Mouse (Mus musculus) kidney, adult 11 months (tissue): Measurements from ENCODE around the gene Rcn1.

Experiments
- DNase-seq: peaks from one replicate; pipeline ENCODE4 v3.0.0; 2022

The Rcn1 gene

GRCm38 (mm10) chr2:105399085-105399891, at the start of gene Rcn1:
TSS of gene Rcn1 (minus strand) at chr2:105399319.
- DNase-seq: peak; percentile 68

DNA sequence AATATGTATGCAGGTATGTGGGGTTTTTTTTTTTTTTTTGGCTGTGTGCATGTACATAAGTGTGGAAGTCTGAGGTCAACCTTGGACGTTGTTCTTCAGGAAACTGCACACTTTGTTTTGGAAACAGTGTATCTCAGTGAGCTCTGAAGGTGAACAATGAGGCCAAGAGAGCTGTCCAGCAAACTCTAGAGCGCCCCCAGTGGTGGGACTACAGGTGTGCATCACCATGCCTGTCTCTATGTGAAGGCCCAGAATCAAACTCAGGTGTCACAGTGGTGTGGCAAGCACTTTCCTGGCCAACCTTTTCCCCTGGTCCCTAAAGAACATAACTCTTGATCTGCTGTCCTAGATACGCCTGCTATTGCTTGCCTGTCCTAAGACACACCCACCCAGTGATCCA, 45.0 kb upstream of the Rcn1 start:
- DNase-seq: no peak

DNA sequence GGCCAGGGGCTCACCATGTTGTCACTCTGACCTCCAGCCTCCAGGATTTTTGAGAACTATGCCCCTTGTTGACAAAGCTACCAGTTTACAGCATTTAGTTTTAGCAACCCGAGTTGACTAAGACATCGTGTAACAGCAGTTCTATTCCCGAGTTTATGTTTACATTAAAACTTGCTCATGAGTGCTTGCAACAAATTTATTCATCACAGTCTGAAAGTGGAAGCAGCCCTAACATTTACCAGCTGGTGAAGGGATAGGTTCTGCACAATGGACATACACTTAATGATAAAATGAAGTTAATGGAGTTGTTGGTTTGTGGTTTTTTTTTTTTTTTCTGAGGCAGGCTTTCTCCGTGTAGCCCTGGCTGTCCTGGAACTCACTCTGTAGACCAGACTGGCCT, 39.9 kb upstream of the Rcn1 start:
- DNase-seq: no peak

DNA sequence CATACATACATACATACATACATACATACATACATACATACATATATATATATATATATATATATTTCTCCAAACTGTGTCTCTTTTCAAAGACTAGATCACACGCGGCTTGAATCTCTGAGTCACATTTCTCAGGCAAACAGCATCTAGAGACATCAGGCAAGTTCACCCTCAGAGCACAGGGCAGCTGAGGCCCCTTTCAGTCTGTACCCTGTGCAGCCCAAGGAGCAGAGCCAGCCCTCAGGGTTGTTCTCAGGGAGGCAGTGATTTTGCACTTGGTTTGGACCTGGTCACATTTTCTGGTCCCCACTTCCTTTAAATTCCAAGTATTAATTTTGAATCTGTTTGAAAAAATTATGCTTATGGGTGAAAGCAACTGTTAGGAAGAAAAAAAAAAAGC, 39.4 kb upstream of the Rcn1 start:
- no peak for DNase-seq

GRCm38 (mm10) chr2:105432927-105433326, 33.8 kb upstream of the Rcn1 start:
- DNase-seq: no peak

DNA sequence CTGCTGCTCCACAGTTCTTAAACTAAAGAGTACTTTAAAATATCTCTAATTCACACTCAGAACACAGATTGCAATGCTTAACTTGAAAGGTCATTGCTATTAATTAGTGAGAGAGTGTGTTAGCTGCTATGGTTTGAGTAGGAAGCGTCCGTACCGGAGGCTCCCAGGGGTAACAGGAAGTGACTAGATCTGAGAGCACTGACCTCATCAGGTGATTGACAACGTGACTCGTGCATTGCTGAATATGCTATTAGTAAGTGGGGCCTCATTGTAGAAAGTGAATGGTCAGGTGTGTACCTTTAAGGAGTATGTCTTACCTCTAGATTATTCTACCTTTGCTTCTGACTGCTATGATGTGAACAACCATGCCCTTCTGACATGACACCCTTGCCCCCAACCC, 31.3 kb upstream of the Rcn1 start:
- DNase-seq: no peak

DNA sequence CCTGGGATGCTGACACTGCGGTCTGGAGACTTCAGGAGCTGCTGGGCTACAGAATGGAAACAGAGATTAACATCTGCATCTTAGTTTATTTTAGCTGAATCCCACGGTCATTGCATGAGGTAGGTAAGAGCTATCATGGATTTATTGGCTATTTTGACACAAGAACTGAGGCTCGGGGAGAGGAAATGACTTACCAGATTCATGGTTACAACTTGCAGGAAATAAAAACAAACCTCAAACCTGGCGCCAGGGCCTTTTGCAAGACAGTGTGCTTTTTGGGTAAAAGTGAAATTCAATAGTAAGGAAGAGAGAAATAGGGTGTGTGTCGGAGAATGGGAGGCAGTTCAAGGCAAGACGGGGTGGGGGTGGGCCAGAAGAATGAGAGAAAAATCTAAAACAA, 30.8 kb upstream of the Rcn1 start:
- no peak for DNase-seq

DNA sequence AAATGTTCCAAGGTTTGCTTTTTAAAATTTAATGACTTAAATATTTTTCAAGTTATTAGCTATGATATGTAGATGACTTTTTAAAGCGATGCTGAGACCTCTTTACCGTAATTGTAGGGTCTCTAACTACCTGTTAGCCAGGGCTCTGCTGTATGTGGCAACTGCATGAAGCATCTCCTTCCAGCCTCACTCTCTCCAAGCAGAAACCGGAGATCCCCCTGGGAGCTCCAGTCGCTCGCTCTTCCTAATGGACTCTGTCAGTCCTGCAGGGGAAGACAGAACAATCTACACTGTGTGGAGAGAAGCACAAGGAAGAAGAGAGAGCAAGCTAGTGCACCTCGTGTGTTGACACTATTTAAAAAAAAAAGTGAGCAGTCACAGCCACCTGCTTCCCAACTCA, 29.3 kb upstream of the Rcn1 start:
- no peak for DNase-seq

- peak; percentile 21 for DNase-seq
These were observed 28.9 kb upstream of the Rcn1 start for GRCm38 (mm10) chr2:105428029-105428428.

- no peak for DNase-seq
These were observed 28.3 kb upstream of the Rcn1 start for GRCm38 (mm10) chr2:105427447-105427846.

DNA sequence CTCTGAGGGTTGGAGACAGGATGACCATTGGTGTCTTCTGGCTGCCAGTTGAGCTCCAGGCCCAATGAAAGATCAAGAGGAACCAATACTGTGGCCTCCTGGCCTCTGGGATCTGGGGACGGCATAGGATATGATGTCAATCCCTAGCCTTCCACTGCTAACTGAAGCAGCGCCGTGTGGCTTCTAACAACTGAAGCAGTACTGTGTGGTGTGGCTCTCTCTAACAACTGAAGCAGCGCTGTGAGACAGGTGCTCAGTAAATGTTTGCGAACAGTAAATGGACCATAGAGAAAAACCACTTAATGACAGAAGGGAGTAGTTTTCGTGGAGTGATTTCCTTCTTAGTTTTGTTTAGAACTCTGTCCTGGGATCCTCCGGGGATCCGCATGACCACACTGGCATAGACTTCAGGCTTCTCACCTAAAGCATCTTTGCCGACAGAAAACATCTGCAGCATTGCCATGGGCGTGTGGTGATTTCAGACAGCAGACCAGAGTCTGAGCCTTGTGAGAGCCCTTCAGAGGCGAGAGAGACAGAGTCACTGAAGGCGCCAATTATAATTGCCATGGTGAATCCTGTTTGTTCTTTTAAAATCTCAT, 19.6 kb upstream of the Rcn1 start:
- DNase-seq: no peak

DNA sequence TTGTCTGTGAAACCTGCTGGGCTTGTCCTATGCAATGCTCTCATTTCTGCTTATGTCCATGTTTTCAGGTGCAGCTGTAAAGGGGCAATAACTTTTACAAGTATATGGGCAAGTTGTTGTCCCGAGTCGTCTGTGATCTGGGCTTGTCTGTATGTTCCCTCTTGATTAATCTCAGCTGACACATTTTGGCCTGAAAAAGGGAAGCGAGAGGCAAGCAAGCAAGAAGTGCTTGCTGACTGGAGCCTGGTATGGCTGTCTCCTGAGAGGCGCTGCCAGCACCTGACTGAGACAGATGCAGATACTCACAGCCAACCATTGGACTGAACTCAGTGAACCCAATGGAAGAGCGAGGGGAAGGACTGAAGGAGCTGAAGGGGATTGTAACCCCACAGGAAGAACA, 18.5 kb upstream of the Rcn1 start:
- no peak for DNase-seq

DNA sequence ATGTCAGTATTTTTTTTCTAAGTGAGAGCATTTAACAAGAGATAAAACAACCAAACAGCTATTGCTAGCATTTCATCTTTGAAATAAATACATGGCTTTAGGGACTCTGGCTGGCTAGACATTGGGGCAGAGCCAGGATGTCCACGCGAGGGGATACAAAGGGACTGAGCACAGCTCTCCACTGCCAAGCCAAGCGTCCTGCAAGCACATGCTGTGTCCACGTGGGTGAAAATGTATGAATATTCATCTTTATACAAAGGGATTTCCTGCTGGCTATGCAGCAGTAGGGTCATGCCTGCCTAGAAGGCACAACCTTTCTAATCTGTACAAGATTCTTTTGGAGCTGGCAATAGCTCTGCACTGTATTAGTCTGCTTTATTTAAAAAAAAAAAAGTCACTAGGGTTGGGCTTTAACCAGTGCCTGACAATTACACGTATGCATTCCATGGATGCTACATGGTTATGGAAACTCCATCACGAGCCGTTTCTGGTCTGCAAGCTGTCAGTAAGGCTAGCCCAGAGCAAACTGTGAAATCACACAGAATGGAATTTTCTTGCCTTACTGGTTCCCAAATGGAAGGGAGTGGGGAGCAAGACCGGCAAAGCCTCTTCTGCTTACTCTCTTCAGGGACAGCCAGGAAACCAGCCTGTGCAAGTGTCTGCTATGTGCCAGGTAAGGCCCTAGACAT, 17.7 kb upstream of the Rcn1 start:
- no peak for DNase-seq

- no peak for DNase-seq
These were observed 17.0 kb upstream of the Rcn1 start for GRCm38 (mm10) chr2:105416046-105416659.

- DNase-seq: no peak
These were observed 15.2 kb upstream of the Rcn1 start for GRCm38 (mm10) chr2:105414309-105414708.

DNA sequence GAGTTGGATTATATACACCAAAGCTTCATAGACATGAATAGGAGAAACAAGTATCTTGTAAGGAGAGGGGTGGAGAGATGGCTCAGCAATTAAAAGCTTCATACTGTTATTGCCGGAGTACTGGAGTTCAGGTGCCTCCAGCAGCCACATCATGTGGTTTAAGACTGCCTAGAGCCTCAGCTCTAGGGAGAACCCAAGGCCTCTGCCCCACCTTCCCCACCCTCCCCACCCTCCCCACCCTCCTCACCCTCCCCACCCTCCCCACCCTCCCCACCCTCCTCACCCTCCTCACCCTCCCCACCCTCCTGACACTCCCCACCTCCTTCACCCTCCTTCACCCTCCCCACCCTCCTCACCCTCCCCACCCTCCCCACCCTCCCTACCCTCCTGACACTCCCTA, 10.1 kb upstream of the Rcn1 start:
- no peak for DNase-seq

DNA sequence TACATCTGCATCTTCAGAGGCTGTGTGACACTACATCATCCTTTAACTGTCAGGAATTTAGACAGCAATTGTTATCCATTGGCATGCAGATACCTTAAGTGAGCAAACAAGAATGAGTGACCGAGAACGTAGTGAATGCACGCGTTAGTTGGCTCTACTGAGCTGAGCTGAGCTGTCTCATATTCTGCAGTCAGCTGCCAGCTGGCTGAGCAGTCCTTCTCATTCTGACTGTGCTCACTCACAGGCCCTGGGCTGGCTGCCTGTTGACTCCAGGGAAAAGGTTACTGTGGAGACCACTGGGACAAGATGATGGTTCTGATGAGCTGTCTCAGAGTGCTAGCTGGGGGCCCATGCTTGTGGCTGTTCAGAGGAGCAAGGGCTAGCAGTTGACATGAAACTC, 9.4 kb upstream of the Rcn1 start:
- no peak for DNase-seq

GRCm38 (mm10) chr2:105402180-105402579, 3.1 kb upstream of the Rcn1 start:
- no peak for DNase-seq

DNA sequence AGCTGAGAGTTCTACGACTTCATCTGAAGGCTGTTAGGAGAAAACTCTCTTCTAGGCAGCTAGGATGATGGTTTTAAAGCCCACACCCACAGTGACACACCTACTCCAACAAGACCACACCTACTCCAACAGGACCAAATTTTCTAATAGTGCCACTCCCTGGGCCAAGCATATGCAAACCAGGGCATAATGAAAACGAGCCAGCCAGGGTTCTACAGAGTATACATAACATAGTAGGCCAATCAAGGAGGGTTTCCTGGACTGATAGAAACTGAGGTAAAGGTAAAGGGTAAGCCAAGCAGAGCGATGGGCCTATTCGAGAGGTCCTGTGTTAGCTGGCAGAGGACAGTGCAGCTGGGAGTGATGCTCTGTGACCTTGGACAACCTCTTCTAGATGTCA, 1.4 kb upstream of the Rcn1 start:
- DNase-seq: no peak

DNA sequence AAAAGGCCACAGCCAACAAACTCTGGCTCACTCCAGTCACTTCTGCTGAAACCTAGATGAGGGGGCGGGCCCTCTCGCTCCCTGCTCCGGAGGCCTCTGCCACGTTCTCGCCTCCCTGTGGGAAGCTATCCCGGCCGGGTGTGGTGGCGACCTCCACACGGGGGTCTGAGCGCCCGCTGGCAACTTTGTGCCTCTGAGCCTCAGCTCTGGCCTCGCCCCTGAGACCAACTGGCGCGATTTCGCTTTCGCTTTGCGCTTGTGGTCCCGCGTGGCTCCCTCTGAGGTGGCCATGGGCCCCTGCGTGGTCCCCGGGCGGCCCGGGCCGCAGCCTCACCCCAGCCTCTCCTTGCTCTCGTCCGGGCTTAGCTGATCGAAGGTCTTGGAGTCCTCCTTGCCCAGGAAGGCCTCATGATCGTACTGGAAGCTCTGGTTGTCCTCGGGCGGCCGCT, 459 bp downstream of the Rcn1 start:
- peak; percentile 34 for DNase-seq

DNA sequence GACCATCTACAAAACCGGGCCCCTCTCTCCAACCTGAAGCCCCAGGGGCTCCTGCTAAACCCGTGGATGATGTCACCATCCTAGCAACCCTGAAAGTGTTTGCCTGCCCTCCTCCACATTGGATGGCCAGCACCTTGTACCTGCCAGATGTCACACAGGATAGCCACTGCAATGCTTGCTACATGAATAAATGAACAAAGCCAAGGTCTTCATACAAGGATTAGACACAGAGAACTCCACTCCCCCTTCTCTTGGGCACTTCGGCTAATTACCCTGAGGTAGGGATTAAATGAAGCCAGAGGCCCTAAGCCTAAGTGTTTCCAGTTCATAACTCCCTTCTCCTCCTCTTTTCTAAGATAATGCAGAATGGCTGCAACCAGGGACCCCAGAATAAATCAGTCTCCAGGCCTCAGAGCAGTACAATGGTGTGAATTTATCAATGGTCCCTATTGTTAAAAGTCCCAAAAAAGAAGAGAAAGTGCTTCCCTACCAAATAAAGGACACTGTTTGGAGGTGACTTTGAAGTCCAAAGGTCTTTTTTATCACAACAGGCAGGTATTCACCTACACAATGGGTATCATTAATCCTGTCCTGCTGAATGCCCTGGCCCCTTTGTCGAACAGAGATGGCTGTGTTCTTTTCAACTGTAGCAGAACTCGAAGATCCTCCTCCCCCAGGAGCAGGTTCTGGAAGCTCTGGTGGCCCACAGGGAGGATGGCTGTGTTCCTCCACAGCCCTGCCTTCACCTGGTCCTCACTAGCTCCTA, 1.5 kb downstream of the Rcn1 start:
- no peak for DNase-seq

- no peak for DNase-seq
These were observed 3.1 kb downstream of the Rcn1 start for GRCm38 (mm10) chr2:105396066-105396465.

GRCm38 (mm10) chr2:105394375-105394774, 4.7 kb downstream of the Rcn1 start:
- DNase-seq: no peak
